ENCODE assay signal across 9 mouse cellular contexts in genomic region chr6:8210661-8211060, GRCm38 (mm10). TPM values are rescaled to one million over a fixed set of nuclear protein-coding genes. Genes with fewer than 3 reads are reported as not detected.
DNase-seq lines count a peak whose midpoint lies in the region; ATAC-seq lines count a peak whose summit lies in the region.
"Had no signal": no experiment of that assay in that cellular context is flagged by ENCODE, and none has a peak within 500 bp of the region (broad histone marks: within the 10 kb centered on the region; RNA-seq: fewer than 3 reads in every experiment).

No protein-coding gene starts in this region.

- DNase-seq in heart, embryonic 10.5 days (ENCODE audit: low spot score): no peak
- no peak for DNase-seq in heart, postnatal 36 days
- peak; percentile 37 for DNase-seq in MEL-GATA-1-ER (ENCODE audit: extremely low read depth, low read depth)
- no peak for DNase-seq in hindbrain, embryonic 10.5 days (ENCODE audit: low spot score)
- no peak for DNase-seq in midbrain, embryonic 11.5 days (ENCODE audit: low spot score, missing footprints)
- DNase-seq in right cerebral cortex, adult 18-20 months: no peak
- no peak for DNase-seq in lung, postnatal 10 days
- DNase-seq in adrenal gland, postnatal 25 days: no peak

- H3K36me3 ChIP-seq in heart, embryonic 10.5 days: peaks cover 14% of the 10 kb centered on the region
- H3K36me3 ChIP-seq in hindbrain, embryonic 10.5 days: peaks cover 19% of the 10 kb centered on the region
- no peaks in the 10 kb centered on the region; the same call in 1 of the 2 replicates for H3K36me3 ChIP-seq in midbrain, embryonic 11.5 days (ENCODE audit: control insufficient read depth, insufficient read depth, low read length)

- no peaks in the 10 kb centered on the region for H3K27me3 ChIP-seq in heart, embryonic 10.5 days (ENCODE audit: insufficient read depth, poor library complexity, severe bottlenecking)
- no peaks in the 10 kb centered on the region for H3K27me3 ChIP-seq in hindbrain, embryonic 10.5 days (ENCODE audit: insufficient read depth, poor library complexity, severe bottlenecking)
- H3K27me3 ChIP-seq in midbrain, embryonic 11.5 days (ENCODE audit: control insufficient read depth, insufficient read depth, low read length): no peaks in the 10 kb centered on the region

- H3K4me1 ChIP-seq in heart, embryonic 10.5 days: peaks cover 8% of the 10 kb centered on the region; the same call in 1 of the 2 replicates
- H3K4me1 ChIP-seq in hindbrain, embryonic 10.5 days (replicated peaks): peaks cover 11% of the 10 kb centered on the region
- H3K4me1 ChIP-seq in midbrain, embryonic 11.5 days (ENCODE audit: control insufficient read depth, insufficient read depth, low read length): peaks cover 7% of the 10 kb centered on the region; the same call in 1 of the 2 replicates

- ATAC-seq in midbrain, embryonic 11.5 days (ENCODE audit: low FRiP score): no peak

- 94% methylated on average over 3 of the region's 3 CpGs for WGBS in heart, embryonic 10.5 days
- 94% methylated on average over 3 of the region's 3 CpGs for WGBS in hindbrain, embryonic 10.5 days
- WGBS in midbrain, embryonic 11.5 days: 92% methylated on average over 3 of the region's 3 CpGs

- H3K4me3 ChIP-seq in heart, embryonic 10.5 days: peak overlapping the region; percentile 89
- H3K4me3 ChIP-seq in hindbrain, embryonic 10.5 days: peak overlapping the region; percentile 80; the same call in 1 of the 2 replicates
- H3K4me3 ChIP-seq in midbrain, embryonic 11.5 days (ENCODE audit: low read depth, low read length): no peak overlapping the region

- H3K9me3 ChIP-seq in heart, embryonic 10.5 days: no peaks in the 10 kb centered on the region
- no peaks in the 10 kb centered on the region for H3K9me3 ChIP-seq in hindbrain, embryonic 10.5 days
- H3K9me3 ChIP-seq in midbrain, embryonic 11.5 days (ENCODE audit: control insufficient read depth, low read length): no peaks in the 10 kb centered on the region

- intact Hi-C loops in heart, postnatal 36 days (cut with DNase I): loop anchor here (5.0 kb wide), 1 partner anchor 142 kb away; no protein-coding TSS in a partner anchor

- peak overlapping the region; percentile 58 for H3K4me2 ChIP-seq in midbrain, embryonic 11.5 days

- no peak overlapping the region for H3K27ac ChIP-seq in heart, embryonic 10.5 days
- no peak overlapping the region for H3K27ac ChIP-seq in hindbrain, embryonic 10.5 days
- no peak overlapping the region for H3K27ac ChIP-seq in midbrain, embryonic 11.5 days (ENCODE audit: low read depth, low read length)

- H3K9ac ChIP-seq in midbrain, embryonic 11.5 days (ENCODE audit: low read length): no peak overlapping the region

RNA-seq across cellular contexts. Expression of gene Mios, which starts 1.6 kb away (rescaled TPM):
- polyA plus RNA-seq in heart, embryonic 10.5 days (2016; fragmentation: Nextera tagmentation; extraction: Ambion mirVana): 22.0 and 23.9 TPM in 2 replicates
- 10 to 100 TPM; 18.8 to 21.9 TPM for total RNA-seq in heart, postnatal 36 days (2021)
- 19.9 and 23.3 TPM in 2 replicates for polyA plus RNA-seq in hindbrain, embryonic 10.5 days (2016; fragmentation: Nextera tagmentation; extraction: Ambion mirVana)
- polyA plus RNA-seq in midbrain, embryonic 11.5 days (2014; fragmentation: Nextera tagmentation; extraction: Ambion mirVana): 26.9 and 28.5 TPM in 2 replicates
- total RNA-seq in adrenal gland, postnatal 25 days (2021): 19.2 and 19.7 TPM in 2 replicates

RNA-seq across cellular contexts. Expression of gene Col28a1, which starts 18.2 kb away (rescaled TPM):
- not detected in 2 replicates for polyA plus RNA-seq in heart, embryonic 10.5 days (2016; fragmentation: Nextera tagmentation; extraction: Ambion mirVana)
- total RNA-seq in heart, postnatal 36 days (2021): under 1 TPM; 0.72 to 0.92 TPM
- polyA plus RNA-seq in hindbrain, embryonic 10.5 days (2016; fragmentation: Nextera tagmentation; extraction: Ambion mirVana): 0.07 and 0.18 TPM in 2 replicates
- 0.04 TPM in 1 of 2 replicates, not detected in the other for polyA plus RNA-seq in midbrain, embryonic 11.5 days (2014; fragmentation: Nextera tagmentation; extraction: Ambion mirVana)
- 1.6 and 1.9 TPM in 2 replicates for total RNA-seq in adrenal gland, postnatal 25 days (2021)
- total RNA-seq: hematopoietic stem cell, adult 5-6 weeks had no signal

RNA-seq across cellular contexts. Expression of gene Rpa3, which starts 48.3 kb away (rescaled TPM):
- 142 and 162 TPM in 2 replicates for polyA plus RNA-seq in heart, embryonic 10.5 days (2016; fragmentation: Nextera tagmentation; extraction: Ambion mirVana)
- total RNA-seq in heart, postnatal 36 days (2021): 10 to 100 TPM; 19.5 to 20.4 TPM
- 175 and 185 TPM in 2 replicates for polyA plus RNA-seq in hindbrain, embryonic 10.5 days (2016; fragmentation: Nextera tagmentation; extraction: Ambion mirVana)
- 187 and 196 TPM in 2 replicates for polyA plus RNA-seq in midbrain, embryonic 11.5 days (2014; fragmentation: Nextera tagmentation; extraction: Ambion mirVana)
- 19.8 and 27.5 TPM in 2 replicates for total RNA-seq in adrenal gland, postnatal 25 days (2021)

RNA-seq across cellular contexts. Expression of gene Umad1, which starts 48.4 kb away (rescaled TPM):
- 24.8 and 30.3 TPM in 2 replicates for polyA plus RNA-seq in heart, embryonic 10.5 days (2016; fragmentation: Nextera tagmentation; extraction: Ambion mirVana)
- 10 to 100 TPM; 10.2 to 14.4 TPM for total RNA-seq in heart, postnatal 36 days (2021)
- polyA plus RNA-seq in hindbrain, embryonic 10.5 days (2016; fragmentation: Nextera tagmentation; extraction: Ambion mirVana): 21.4 and 22.7 TPM in 2 replicates
- polyA plus RNA-seq in midbrain, embryonic 11.5 days (2014; fragmentation: Nextera tagmentation; extraction: Ambion mirVana): 28.5 and 30.2 TPM in 2 replicates
- total RNA-seq in adrenal gland, postnatal 25 days (2021): 15.7 and 19.1 TPM in 2 replicates

RNA-seq across cellular contexts. Expression of gene Gm45062, which starts 48.6 kb away (rescaled TPM):
- polyA plus RNA-seq in heart, embryonic 10.5 days (2016; fragmentation: Nextera tagmentation; extraction: Ambion mirVana): 9.1 and 9.5 TPM in 2 replicates
- total RNA-seq in heart, postnatal 36 days (2021): not detected
- 8.0 and 9.1 TPM in 2 replicates for polyA plus RNA-seq in hindbrain, embryonic 10.5 days (2016; fragmentation: Nextera tagmentation; extraction: Ambion mirVana)
- polyA plus RNA-seq in midbrain, embryonic 11.5 days (2014; fragmentation: Nextera tagmentation; extraction: Ambion mirVana): 15.6 and 19.9 TPM in 2 replicates
- 4.8 TPM in 1 of 2 replicates, not detected in the other for total RNA-seq in adrenal gland, postnatal 25 days (2021)
